Mouse (Mus musculus) layer of hippocampus, adult 9-10 months (tissue): Measurements from ENCODE around the gene Ccdc33.

Experiments
- DNase-seq: peaks from one replicate; pipeline ENCODE4 v3.0.0; 2022; ENCODE audit warnings: low spot score

The Ccdc33 gene

DNA sequence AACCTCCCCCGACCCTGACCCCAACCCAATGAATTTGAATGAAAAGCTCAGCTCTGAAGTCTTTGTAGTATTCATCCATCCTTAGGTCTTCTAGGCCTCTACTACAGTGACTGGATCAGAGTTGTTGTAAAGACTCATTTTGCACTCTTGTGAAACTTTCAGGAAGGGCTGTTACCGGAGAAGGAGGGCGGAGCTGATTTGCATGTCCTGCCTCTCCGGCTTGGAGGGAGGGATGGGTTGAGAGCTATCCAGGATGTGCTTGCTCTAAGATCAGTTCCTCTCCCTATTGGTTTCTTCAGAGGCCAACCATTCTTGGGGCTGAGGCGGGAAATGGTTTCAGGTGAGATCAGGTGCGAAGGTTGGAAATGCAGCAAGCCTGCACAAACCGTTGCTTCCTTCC lies 107.6 kb downstream of the Ccdc33 start:
- DNase-seq: no peak

- DNase-seq: no peak
These were observed 109.0 kb downstream of the Ccdc33 start for GRCm38 (mm10) chr9:58009588-58009987.

GRCm38 (mm10) chr9:58009015-58009362 lies 109.6 kb downstream of the Ccdc33 start:
- DNase-seq: no peak

GRCm38 (mm10) chr9:58008336-58009014 lies 110.1 kb downstream of the Ccdc33 start:
- no peak for DNase-seq

DNA sequence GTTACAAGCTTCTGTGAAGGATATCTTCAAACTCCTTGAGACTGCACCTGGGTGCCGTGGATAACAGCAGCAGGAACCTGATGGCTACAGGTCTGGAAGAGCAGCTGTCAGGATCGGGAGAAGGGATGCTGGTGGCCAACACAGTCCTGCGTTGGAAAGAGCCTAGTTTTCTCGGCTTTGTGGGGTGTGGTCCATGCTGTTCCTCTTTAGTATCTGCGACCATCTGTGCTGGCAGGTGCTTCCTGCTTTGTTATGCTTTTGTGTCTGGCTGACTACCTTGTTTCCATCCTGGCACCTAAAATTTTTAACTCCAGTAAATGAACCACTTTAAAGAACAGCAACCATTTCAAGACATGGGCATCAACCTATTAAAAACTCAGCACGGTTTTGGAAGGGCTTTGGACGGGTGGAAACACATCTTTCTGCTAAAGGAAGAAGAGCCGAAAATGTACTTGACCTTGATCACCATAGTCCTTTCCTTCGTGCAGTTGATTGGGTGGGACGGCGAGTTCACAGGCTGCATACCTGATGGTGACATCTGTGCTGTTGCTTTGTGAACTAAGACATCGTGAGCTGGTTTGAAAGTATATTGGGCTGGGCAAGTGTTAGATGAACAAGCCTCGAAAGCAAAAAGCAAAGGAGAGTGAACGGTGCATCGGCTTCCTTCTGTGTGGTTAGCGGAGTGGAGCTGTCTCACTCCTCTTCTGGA lies 112.7 kb downstream of the Ccdc33 start, which contains the start of gene Cyp11a1:
Cyp11a1 (plus strand) TSS at position 659 of the 709 bp plus-strand sequence.
- DNase-seq: no peak

DNA sequence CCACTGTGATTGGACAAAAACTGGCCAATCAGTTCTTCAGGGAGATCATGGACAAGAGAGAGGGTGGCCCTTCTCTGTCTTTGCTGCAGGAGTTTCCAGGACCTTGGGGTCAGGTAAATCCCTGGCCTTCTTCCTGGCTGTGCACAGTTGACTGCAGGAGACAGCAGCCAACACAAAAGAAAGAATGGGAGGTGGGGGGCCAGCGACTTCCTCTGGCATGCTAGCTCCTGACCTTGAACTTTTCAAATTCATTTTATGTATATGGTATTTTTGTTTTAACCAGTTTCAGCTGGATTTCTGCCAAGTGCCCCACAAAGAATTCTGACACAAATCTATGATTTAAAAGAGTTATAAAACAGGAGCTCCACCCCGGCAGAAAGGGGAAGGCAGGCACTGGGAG lies 115.4 kb downstream of the Ccdc33 start:
- DNase-seq: no peak

DNA sequence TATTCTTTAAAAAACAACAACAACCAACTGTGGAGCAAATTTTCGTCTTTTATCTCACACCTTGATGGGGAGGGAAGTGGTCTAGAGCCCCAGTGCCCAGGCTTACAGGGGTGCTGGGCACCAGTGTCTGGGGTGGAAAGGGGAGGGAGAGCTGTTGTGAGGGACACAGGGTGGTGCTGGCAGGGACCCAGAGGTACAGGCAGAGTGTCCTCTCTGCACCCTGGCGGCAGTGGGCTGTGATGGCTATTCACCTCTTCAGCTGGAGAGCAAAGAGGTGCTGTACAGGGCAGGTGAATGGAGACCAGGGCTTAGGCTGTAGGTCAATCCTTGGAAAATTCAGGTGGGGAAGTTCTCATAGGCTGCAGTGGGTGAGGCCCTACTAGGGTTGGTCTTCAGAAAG lies 118.9 kb downstream of the Ccdc33 start:
- no peak for DNase-seq

DNA sequence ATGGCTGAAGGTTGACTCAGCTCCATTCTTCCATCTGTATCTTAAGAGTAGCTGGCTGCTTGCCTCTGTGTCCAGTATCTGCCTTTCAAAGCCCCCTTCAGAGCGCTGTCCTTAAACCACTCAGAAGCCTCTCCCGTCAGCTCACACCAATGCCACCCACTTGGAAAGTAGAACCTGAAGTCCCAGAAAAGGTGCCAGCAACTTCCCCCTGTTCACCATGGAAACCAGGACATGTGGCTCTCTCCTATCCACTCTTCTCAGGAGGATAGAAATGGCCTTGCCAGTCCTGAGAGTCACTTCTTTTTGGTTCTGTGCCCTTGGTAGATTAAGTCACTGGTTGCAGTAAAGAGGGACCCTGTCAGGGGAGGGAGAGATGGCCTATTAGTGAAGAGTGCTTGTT lies 119.9 kb downstream of the Ccdc33 start:
- no peak for DNase-seq

GRCm38 (mm10) chr9:57998032-57998659 lies 120.5 kb downstream of the Ccdc33 start:
- peak; percentile 57 for DNase-seq

DNA sequence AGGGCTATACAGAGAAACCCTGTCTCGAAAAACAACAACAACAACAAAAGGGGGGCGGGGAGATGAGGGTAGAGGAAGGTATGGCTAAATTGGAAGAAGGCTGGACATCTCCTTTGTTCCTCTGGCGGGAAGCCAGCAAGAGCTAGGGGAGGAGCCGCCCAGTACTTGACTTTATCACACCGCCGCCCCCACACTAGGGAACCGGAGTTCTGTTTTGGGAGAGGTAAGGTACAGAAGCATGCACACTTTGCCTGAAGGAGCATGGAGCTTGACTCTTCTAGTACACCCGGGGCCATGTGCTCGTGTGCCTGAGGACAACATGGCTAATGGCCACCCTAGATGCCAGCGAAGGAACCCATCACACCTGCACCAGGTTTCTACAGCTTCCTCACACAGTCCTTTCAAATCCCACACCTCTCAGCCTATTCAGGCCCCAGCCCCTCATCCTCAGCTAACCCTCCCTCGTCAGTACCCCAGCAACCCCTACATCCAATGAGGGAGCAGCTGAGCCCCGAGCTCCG lies 121.1 kb downstream of the Ccdc33 start:
- no peak for DNase-seq

GRCm38 (mm10) chr9:57995282-57995681 lies 123.3 kb downstream of the Ccdc33 start:
- no peak for DNase-seq

DNA sequence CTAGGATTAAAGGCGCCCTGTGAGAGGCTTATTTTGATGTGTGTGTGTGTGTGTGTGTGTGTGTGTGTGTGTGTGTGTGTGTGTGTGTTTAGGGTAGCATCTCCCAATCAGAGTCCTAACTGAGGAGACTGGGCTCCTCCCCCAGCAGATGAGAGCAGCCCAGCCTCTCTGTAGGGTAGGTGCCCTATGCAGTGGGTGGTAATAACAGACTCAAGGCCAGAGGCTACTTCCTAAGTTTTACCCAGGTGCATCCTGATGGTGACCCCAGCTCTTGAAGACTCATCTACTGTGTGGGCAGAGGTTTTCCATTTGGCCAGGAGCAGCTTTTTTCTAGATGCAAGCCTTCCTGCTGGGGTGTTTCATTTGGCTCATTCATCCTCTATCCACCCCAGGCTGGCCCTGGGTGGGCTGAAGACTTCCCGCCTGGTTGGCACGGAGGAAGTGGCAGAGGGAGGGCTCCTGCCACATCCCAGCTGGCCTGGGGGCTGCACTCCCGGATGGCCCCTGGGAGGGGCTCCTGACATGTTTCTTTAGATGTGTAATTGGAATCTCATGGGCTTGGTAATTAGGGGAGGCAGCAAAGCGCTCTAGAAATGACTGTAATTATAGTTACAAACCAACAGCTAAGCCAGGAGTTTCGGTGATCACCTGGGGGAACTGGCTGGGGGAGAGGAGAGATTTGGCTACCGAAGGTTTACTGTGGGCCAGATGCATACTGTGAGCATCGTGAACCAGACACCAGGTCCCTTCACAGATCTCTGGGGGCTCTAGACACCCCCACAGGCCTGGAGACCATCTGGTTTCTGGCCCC lies 125.6 kb downstream of the Ccdc33 start:
- no peak for DNase-seq

- no peak for DNase-seq
These were observed 126.6 kb downstream of the Ccdc33 start for GRCm38 (mm10) chr9:57992060-57992459.

GRCm38 (mm10) chr9:57990438-57991110 lies 128.0 kb downstream of the Ccdc33 start:
- DNase-seq: no peak

GRCm38 (mm10) chr9:57989309-57989708 lies 129.3 kb downstream of the Ccdc33 start:
- no peak for DNase-seq

DNA sequence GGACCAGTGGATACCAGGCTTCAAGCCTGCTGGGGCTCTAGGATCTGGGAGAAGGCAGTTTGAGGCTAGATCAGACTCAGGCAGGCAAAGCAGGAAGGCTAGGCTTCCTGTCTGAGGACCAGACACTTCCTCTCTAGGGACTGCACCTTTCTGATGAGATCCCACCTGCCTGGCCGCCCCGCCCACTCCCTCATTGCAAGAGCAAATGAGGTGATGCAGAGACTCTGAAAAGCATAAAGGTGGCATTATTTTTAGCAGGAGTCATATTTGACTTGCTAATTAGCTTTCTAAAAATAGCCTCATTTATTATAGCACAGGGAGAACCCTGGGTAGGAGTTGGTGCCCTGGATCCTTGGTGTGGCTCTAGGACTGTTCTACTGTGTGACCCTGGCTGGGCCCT lies 130.5 kb downstream of the Ccdc33 start:
- DNase-seq: no peak

GRCm38 (mm10) chr9:57986293-57986692 lies 132.3 kb downstream of the Ccdc33 start:
- no peak for DNase-seq

DNA sequence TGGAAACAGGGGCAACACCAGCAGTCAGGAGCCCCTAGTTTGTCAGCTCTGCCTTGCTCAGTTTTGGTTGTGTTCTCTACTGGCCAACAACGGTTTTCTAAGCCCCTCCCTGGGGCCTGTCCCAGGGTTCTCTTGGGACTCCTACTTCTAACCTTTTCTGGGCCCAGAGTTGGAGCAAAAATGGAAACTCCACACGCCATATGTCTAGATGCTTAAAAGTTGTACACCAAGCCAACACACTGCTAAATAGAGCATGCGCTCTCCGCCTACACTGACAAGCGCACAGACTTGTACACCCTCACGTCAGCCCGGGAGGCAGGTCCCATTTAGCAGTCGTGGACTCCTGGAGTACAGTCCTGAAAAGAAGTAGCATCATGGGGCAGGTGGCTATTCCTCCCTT lies 133.3 kb downstream of the Ccdc33 start:
- DNase-seq: peak; percentile 51

- no peak for DNase-seq
These were observed 138.1 kb downstream of the Ccdc33 start for GRCm38 (mm10) chr9:57980570-57980969.

GRCm38 (mm10) chr9:57978858-57979257 lies 139.8 kb downstream of the Ccdc33 start:
- DNase-seq: no peak
